Mouse (Mus musculus): ENCODE measurements at regions not wholly inside any gene's neighbourhood (a gene's known extent, or its start where the extent isn't known, plus 50 kb on each side); places are given as distances from the start of the nearest gene placed in this dataset.

DNA sequence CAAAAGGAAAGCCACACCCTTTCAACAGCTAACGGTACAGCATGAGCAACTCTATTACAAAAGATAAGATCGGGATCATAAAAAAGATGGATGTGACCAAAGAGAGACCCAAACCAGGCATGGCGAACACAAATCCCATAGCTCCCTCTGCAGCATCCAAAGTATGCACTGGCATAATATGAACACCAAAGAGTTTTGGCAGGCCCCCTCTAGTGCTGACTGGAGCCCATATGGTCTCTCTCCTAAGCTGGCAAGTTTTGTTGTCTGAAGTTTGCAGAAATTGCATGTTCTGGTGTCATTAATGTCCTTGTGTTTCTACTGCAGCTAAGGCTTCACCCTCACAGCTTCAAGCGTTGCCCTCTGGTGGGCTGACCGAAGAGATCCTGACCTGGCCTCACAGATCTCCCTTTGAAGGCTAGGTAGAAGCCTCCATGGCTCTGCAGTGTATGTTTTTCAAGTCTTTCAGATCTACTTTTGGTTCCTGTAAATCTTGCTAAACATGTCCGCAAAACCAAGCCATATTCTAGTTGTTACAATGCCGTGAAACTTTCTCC is 75.7 kb upstream of the Bcl2l14 start:
- DNase-seq: no peak

- no peak for DNase-seq
Observed at GRCm38 (mm10) chr6:134324001-134324400, 72.1 kb upstream of the Bcl2l14 start.

DNA sequence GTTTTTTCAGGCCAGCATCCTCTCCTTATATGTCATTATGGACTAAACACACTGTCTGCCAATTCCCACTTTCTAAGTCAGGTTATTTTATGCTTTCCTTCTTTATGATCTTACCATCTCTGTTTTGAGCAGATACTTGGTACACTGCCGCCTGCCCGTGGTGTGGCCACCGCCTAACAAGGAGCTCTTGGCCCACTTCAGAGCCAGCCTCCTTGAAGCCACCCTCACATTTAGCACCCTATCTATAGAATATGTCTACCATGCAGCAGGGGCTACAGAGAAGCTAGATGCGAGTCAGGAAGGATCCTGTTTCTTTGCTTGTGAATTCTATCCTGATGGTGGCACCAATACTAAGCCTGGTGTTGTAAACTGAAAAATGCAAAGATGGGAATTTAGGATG is 70.6 kb upstream of the Bcl2l14 start:
- no peak for DNase-seq

GRCm38 (mm10) chr6:134329550-134330299 is 66.4 kb upstream of the Bcl2l14 start:
- DNase-seq: no peak

DNA sequence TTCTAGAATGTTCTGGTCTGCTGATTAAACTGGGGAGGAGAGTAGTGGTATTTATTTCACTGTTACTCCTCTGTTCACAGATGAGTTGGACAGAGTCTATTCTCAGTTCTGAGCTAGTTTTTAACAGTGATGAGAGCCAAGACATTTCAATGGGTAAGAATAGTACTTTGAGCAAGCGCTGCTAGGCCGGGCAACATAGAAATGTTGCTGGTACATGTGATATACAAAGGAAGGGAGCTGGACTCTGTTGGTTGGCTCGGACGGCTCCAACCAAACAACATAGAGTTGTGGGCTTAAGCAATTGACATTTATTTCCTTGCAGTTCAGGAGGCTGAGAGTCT is 65.8 kb upstream of the Bcl2l14 start:
- DNase-seq: no peak

DNA sequence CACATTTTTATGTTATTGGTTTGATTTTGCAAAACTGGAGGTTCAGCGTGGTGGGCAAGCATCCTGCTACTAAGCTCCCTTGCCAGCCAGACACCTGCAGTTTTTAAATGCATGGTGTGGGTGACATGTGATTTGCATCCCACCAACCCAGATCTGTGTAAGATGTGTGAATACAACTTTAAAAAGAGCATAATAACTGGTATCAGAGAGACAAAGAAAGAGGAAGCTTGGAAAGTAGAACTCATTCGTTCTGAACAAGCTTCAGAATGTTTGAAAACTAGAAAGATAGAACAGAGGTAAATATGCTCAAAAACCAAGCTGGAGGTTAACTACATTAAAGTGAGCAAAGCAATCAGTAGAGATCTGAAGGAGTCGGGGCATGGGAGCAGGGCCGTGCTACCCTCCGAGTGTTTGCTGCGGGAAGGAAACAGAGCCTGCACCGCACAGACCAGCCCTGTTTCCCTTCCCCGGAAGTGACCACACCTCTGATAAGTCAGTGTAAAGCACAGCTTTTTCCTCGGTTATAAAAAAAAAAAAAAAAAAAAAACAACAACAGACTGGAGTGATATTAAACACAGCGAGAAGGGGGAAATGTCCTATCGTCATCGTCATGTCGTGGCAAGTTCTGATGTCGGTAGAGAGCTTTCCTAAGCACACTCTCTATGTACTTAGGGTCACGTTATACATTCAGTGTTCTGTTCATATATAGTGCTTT is 63.2 kb upstream of the Bcl2l14 start:
- DNase-seq: peak; percentile 33

GRCm38 (mm10) chr6:134335711-134336110 is 60.4 kb upstream of the Bcl2l14 start:
- no peak for DNase-seq

DNA sequence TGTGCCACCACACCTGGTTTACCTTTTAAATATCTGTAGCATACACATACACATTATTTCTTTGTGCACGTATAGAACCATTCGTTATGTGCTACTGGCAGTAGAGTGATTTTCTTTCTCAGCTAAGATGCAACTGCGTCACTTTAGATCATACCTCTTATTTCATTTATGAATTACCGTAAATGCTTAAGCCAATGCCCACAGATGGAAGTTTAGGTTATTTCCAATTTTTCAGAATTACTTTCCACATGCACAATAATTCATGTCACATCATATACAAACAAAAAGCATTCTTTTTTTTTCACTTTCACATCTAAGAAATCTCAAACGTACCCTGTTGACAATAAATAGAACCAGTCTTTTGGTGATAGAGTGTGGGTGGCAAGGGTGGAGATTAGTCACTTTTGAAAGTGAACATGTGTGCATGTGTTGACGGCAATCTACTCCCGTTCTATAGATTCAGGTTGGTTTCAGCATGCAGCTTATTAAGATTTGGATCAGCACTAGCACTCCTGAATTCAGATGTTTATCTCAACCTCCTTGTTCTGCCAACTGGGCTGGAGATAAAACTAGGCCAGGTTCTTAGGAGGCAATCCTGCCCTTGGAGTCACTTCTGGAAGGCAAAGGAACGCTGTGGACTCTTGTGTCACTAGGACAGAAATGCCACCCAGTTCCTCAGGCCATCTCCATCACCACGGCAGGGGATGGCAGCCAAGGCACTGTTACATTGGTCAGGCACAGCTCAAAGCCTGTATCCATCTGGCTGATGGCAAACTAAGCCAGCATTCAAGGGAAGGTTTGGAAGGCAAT is 53.1 kb upstream of the Bcl2l14 start:
- DNase-seq: no peak

DNA sequence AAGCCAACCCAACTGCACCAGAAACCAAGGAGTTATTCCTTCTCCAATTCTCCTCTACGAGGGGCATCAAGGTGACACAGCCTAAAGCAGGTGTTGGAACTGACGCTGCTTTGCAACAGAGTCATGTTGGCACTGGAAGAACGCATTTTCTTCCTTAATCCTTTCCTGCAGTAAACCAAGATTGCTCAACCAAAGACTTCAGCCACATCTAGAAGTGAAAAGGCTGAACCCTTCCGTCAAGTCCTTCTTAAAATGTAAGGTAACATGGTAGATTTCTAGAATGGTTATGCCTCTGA is 52.6 kb upstream of the Bcl2l14 start:
- DNase-seq: no peak
